Mouse (Mus musculus) spleen, adult 2 months (tissue): Measurements from ENCODE around the gene Stx2. TPM values are rescaled to one million over a fixed set of nuclear protein-coding genes. Genes with fewer than 3 reads are reported as not detected.

ENCODE experiments used
- DNase-seq, 2 experiments: peaks; one replicate each; pipeline versions ENCODE4 v3.0.0 to v3.0.0-alpha.2; 2012 to 2021; ENCODE audit warnings: low spot score in 2 of 2, low read depth in 1 of 2
- H3K27ac ChIP-seq: fragments of 200-500 bp; 2 replicates; pipeline ENCODE4 v1.5.1; 2012; ENCODE audit warnings: low read length, inconsistent platforms; ENCODE audit not compliant: insufficient read depth
- H3K27me3 ChIP-seq: fragments of 200-500 bp; 2 replicates; pipeline ENCODE4 v1.6.1; 2012; ENCODE audit warnings: mild to moderate bottlenecking, moderate library complexity, low read length, inconsistent platforms; ENCODE audit not compliant: control insufficient read depth, insufficient read depth
- H3K36me3 ChIP-seq: fragments of 200-500 bp; 2 replicates; pipeline ENCODE4 v1.6.1; 2012; ENCODE audit warnings: mild to moderate bottlenecking, low read length, inconsistent platforms; ENCODE audit not compliant: control insufficient read depth, insufficient read depth
- H3K4me1 ChIP-seq: fragments of 200-500 bp; 2 replicates; pipeline ENCODE4 v1.6.1; 2011; ENCODE audit warnings: inconsistent platforms; ENCODE audit not compliant: control insufficient read depth, insufficient read depth, insufficient read length
- H3K4me3 ChIP-seq: fragments of 200-500 bp; 2 replicates; pipeline ENCODE4 v1.5.1; 2011; ENCODE audit warnings: mild to moderate bottlenecking, inconsistent platforms; ENCODE audit not compliant: insufficient read depth, insufficient read length; ENCODE audit errors: extremely low read depth
- CTCF ChIP-seq: fragments of 200-500 bp; IDR thresholded peaks from 2 replicates; pipeline ENCODE4 v1.5.1; 2011; ENCODE audit warnings: mild to moderate bottlenecking, inconsistent platforms; ENCODE audit not compliant: insufficient read depth, insufficient read length, insufficient replicate concordance; ENCODE audit errors: extremely low read depth
- POLR2A ChIP-seq: fragments of 200-500 bp; IDR thresholded peaks from 2 replicates; pipeline ENCODE4 v1.6.1; 2011; ENCODE audit warnings: low read depth, low read length, inconsistent platforms
- WGBS: fragments of 180-500 bp; shearing (Covaris S2); methylation state at CpG from one replicate; pipeline ENCODE4 v1.1.7; 2018; 5-methylcytosine and 5-hydroxymethylcytosine counted together
- polyA plus RNA-seq: library from polyadenylated mRNA; depleted of rRNA; stranded (reverse); fragments of >200 nt; gene quantifications from 2 replicates; pipeline ENCODE4 v1.2.3, GENCODE M21; 2012

Stx2 gene
- polyA plus RNA-seq, 1 experiment = 27.7 TPM

DNA sequence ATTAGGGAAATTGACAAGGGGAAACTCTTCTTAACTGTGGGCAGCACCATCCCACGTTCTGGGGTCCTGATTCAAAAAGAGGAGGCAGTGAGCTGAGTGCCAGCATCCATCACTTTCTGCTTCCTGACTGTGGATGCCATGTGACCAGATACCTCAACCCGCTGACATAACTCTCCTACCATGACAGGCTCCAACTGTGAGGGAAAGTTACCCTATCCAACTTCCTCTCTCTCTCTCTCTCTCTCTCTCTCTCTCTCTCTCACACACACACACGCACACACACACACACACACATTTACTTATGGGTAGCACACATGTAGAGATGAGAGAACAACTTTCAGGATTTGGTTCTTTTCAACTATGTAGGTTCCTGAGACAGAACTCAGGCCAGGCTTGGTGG lies 1.2 kb upstream of the Stx2 start:
- WGBS = 63% methylated on average over 3 of the region's 3 CpGs

DNA sequence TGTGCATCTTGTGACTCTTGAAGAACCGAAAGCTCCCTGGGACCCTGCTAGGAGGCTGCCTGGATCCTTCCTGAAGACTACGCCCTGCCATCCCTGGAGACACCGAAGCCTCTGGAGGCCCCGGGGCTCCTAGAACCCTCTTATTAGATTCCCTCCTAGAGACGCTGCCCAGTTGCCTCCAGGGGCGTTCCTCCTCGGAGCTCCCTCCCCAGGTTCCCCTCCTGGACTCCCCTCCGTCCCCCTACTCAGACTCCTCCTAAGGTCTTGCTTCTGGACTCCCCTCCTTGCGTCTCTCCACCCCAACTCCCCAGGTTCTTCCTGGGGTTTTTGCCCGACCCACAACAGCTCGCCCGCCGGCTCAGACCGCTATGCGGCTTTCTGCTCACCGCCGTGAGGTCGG lies 366 bp downstream of the Stx2 start:
- DNase-seq = no peak
- H3K27me3 ChIP-seq = no peaks in the 10 kb centered on the region
- no peaks in the 10 kb centered on the region for H3K36me3 ChIP-seq
- TF ChIP-seq POLR2A (no peak), CTCF (no peak)
- H3K4me3 ChIP-seq = peak overlapping the region; percentile 71
- peak overlapping the region; percentile 39; the same call in 1 of the 2 replicates for H3K27ac ChIP-seq
- peaks cover 5% of the 10 kb centered on the region; the same call in 1 of the 2 replicates for H3K4me1 ChIP-seq
- WGBS = 0% methylated on average over 18 of the region's 18 CpGs

More for the DNA sequence above, 1.2 kb upstream of the Stx2 start:
- TF ChIP-seq CTCF = no peak
- no peak for TF ChIP-seq POLR2A
- no peaks in the 10 kb centered on the region for H3K27me3 ChIP-seq
- peaks cover 5% of the 10 kb centered on the region; the same call in 1 of the 2 replicates for H3K4me1 ChIP-seq
- DNase-seq = no peak
- H3K4me3 ChIP-seq = no peak overlapping the region
- no peaks in the 10 kb centered on the region for H3K36me3 ChIP-seq
- H3K27ac ChIP-seq = no peak overlapping the region

DNA sequence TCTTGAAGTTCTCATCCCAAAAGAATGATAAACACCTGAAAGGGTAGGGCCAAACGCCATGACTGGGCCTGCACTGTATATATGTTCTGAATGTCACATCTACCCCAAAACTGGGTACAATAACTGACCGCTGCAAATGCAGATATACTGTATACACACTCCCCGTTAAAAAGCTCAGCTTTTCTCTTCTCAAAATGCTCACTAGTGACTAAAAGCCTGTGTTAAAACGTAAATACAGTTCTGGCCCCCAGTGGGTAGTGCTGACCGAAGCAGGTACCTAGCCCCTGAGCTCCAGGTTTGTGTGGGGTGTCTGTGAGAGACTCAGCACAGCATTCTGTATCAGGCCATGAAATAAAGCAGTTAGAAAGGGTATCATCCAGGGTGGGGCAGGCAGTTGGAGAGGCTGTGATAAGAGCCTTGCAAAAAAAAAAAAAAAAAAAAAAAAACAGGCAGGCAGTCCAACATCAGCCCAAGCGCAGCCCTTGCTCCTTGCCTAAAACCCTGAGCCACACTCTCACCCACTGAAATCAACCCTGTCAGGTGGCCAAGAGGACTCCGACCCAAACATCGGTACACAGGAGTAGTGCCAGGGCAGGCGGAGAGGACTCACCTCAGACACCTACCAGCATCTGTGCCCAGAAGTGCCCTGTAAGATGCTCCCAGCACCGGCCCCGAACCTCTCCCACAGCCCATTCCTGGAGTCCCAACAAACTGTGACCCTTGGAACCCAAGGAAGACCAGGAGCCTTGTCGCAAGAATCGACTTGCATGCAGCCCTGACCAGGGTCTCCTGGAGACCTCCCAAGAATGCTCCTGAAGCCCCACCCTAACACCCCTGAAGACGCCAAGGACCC lies 1.0 kb downstream of the Stx2 start:
- DNase-seq = no peak
- Histone ChIP-seq H3K27ac (peak overlapping the region; percentile 39; the same call in 1 of the 2 replicates), H3K4me1 (peaks cover 5% of the 10 kb centered on the region; the same call in 1 of the 2 replicates), H3K4me3 (peak overlapping the region; percentile 71), H3K36me3 (no peaks in the 10 kb centered on the region), H3K27me3 (no peaks in the 10 kb centered on the region)
- 64% methylated on average over 14 of the region's 14 CpGs for WGBS
- TF ChIP-seq POLR2A (no peak), CTCF (no peak)

DNA sequence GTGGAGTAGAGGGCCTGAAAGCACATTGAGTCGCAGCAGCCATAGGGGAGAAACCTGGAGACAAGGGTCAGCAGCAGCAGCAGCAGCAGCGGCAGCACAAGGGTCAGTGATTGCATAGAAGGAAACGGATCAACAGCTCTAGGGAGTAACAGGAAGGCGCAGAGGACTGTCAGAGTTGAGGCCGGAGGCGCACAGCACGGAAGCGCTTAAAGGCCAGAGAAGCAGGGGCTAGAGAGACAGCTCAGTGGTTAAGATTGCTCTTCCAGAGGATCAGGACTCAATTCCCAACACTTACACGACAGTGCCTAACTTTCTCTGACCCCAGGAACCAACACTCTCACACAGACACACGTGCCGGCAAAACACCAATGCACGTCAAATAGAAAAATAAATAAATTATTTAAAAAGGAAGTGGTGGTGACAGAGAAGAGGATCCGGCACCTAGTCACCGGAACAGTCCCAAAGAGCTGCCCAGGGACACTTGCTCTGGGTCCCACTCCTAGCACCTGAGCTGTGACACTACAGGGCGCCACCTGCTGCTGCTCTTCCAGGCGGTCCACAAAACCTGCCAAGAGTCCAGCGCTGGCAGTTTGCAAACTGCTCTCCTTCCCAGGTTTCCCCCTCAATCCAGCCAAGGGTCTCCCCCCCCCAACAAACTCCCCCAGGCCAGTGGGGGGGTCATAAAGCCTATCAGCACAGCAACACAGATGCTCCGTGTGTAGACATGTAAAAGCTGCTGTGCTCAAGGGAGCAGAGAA lies 2.2 kb downstream of the Stx2 start:
- TF ChIP-seq POLR2A = no peak
- TF ChIP-seq CTCF = no peak
- WGBS = 58% methylated on average over 18 of the region's 18 CpGs
- Histone ChIP-seq H3K27me3 (no peaks in the 10 kb centered on the region), H3K27ac (peak overlapping the region; percentile 40), H3K4me1 (peaks cover 5% of the 10 kb centered on the region; the same call in 1 of the 2 replicates), H3K4me3 (peak overlapping the region; percentile 24; the same call in 1 of the 2 replicates), H3K36me3 (no peaks in the 10 kb centered on the region)
- no peak for DNase-seq

DNA sequence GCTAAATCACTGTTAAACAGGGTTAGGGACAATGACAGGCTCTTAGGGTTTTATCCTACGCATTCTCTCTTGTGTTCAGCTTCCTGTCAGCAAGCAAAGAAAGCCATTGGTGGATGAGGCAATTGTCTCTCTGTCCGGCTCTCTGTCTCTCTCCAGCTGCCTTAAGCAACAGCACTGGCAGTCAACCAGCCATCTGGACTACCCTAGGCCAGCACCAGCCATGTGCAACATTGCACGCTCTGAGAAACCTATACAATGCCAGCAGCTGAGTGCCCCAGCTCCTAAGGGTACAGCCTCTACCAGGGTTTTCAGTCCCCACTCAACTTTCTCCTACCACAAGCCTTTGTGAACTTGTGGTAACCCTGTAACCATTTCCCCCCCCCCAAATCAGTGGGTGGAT lies 3.0 kb downstream of the Stx2 start:
- Histone ChIP-seq H3K4me1 (peaks cover 5% of the 10 kb centered on the region; the same call in 1 of the 2 replicates), H3K4me3 (no peak overlapping the region)

DNA sequence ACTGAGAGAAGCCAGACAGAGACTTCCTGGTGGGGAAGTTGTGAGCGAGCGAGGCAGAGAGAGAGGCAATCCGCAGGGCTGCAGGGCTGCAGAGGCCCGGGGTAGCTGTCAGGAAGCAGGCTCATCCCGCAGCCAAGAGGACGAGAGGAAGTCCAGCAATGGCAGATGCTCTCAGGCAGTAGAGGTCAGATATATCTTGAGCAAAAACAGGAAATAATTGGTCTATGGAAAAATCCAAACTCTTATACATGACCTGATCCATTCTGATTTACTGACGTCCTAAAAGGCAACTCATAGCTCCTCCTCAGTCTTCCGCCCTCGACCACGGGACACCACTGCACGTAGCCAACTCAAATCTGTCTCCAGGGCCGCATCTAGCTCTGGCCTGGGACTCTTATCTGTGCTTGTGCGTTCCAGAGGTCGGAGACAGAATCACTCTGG lies 5.8 kb downstream of the Stx2 start:
- Histone ChIP-seq H3K4me3 (no peak overlapping the region), H3K27ac (peak overlapping the region; percentile 43; the same call in 1 of the 2 replicates), H3K36me3 (no peaks in the 10 kb centered on the region), H3K4me1 (peaks cover 5% of the 10 kb centered on the region; the same call in 1 of the 2 replicates), H3K27me3 (no peaks in the 10 kb centered on the region)
- TF ChIP-seq POLR2A (no peak), CTCF (no peak)
- 21% methylated on average over 14 of the region's 14 CpGs for whole genome bisulfite sequencing
- DNase-seq = no peak

More for the DNA sequence above, 3.0 kb downstream of the Stx2 start:
- no peak for TF ChIP-seq POLR2A
- no peak for TF ChIP-seq CTCF
- H3K27ac ChIP-seq = no peak overlapping the region
- no peak for DNase-seq
- no peaks in the 10 kb centered on the region for H3K36me3 ChIP-seq
- WGBS = 71% methylated on average over 3 of the region's 3 CpGs
- no peaks in the 10 kb centered on the region for H3K27me3 ChIP-seq
